Mouse (Mus musculus): Measurements from ENCODE around the gene Pgls. TPM values are rescaled to one million over a fixed set of nuclear protein-coding genes. Genes with fewer than 3 reads are reported as not detected.

Gene Pgls
- 49.5 TPM for total RNA-seq (2023)

GRCm38 (mm10) chr8:71591471-71592373, at the start of gene Pgls:
Gene Pgls (plus strand): TSS chr8:71592176.

GRCm38 (mm10) chr8:71542632-71543343, 49.2 kb upstream of the Pgls start, which contains the start of gene Mvb12a:
Gene Mvb12a (plus strand): TSS chr8:71542922.

GRCm38 (mm10) chr8:71558071-71558957, 33.7 kb upstream of the Pgls start, which contains the start of gene Tmem221:
Gene Tmem221 (minus strand): TSS chr8:71558871.

GRCm38 (mm10) chr8:71566501-71566900, 25.5 kb upstream of the Pgls start, which contains the start of gene Nxnl1:
Gene Nxnl1 (minus strand): TSS chr8:71566601.

GRCm38 (mm10) chr8:71568387-71568937, 23.5 kb upstream of the Pgls start, which contains the start of gene Slc27a1:
Gene Slc27a1 (plus strand): TSS chr8:71568882.

GRCm38 (mm10) chr8:71597451-71597850, 5.5 kb downstream of the Pgls start, which contains the start of gene Fam129c:
Gene Fam129c (plus strand): TSS chr8:71597648.

GRCm38 (mm10) chr8:71610822-71611651, 19.1 kb downstream of the Pgls start, which contains the start of gene Colgalt1:
Gene Colgalt1 (plus strand): TSS chr8:71610998.

Other genes starting within 250 kb of the Pgls start
- 304 TPM for gene Use1, start 225.3 kb upstream of the Pgls start, total RNA-seq (2023)
- gene Ocel1, start 220.9 kb upstream of the Pgls start, total RNA-seq (2023): 23.7 TPM
- gene Nr2f6, start 210.2 kb upstream of the Pgls start, total RNA-seq (2023): 5.0 TPM
- gene Ushbp1, start 196.4 kb upstream of the Pgls start, total RNA-seq (2023): not detected
- gene Babam1, start 195.3 kb upstream of the Pgls start, total RNA-seq (2023): 93.6 TPM
- gene Ankle1, start 186.2 kb upstream of the Pgls start, total RNA-seq (2023): 1.3 TPM
- 80.8 TPM for gene Abhd8, start 128.5 kb upstream of the Pgls start, total RNA-seq (2023)
- gene Mrpl34, start 127.2 kb upstream of the Pgls start, total RNA-seq (2023): 20.2 TPM
- 104 TPM for gene Dda1, start 123.0 kb upstream of the Pgls start, total RNA-seq (2023)
- 20.5 TPM for gene Ano8, start 106.2 kb upstream of the Pgls start, total RNA-seq (2023)
- gene Gtpbp3, start 104.1 kb upstream of the Pgls start, total RNA-seq (2023): 10.3 TPM
- gene Plvap, start 80.4 kb upstream of the Pgls start, total RNA-seq (2023): 0.56 TPM
- not detected for gene Ccdc194, start 66.5 kb upstream of the Pgls start, total RNA-seq (2023)
- 56.4 TPM for gene Bst2, start 54.7 kb upstream of the Pgls start, total RNA-seq (2023)
- gene Mvb12a, start 49.3 kb upstream of the Pgls start, total RNA-seq (2023): 27.1 TPM
- 1.2 TPM for gene Tmem221, start 33.3 kb upstream of the Pgls start, total RNA-seq (2023)
- gene Nxnl1, start 25.6 kb upstream of the Pgls start, total RNA-seq (2023): not detected
- gene Slc27a1, start 23.3 kb upstream of the Pgls start, total RNA-seq (2023): 5.5 TPM
- 13.7 TPM for gene Fam129c, start 5.5 kb downstream of the Pgls start, total RNA-seq (2023)
- gene Colgalt1, start 18.8 kb downstream of the Pgls start, total RNA-seq (2023): 42.5 TPM
- gene Unc13a, start 79.6 kb downstream of the Pgls start, total RNA-seq (2023): 0.53 TPM
- gene Jak3, start 84.1 kb downstream of the Pgls start, total RNA-seq (2023): 72.0 TPM
- gene Insl3, start 97.0 kb downstream of the Pgls start, total RNA-seq (2023): 50.8 TPM
- 0.53 TPM for gene B3gnt3, start 109.6 kb downstream of the Pgls start, total RNA-seq (2023)
- gene Fcho1, start 133.5 kb downstream of the Pgls start, total RNA-seq (2023): 99.7 TPM

Measured in CD4-positive naive resting alpha-beta T cell, adult 76 days (primary cell).